Mouse (Mus musculus) midbrain, postnatal 0 days (tissue): ENCODE results near the gene Selenow. TPM values are rescaled to one million over a fixed set of nuclear protein-coding genes. Genes with fewer than 3 reads are reported as not detected.

Experiments used
- ATAC-seq: fragments of 200-750 bp; cut with Nextera tagmentation; 2 replicates; pipeline ENCODE4 v1.8.0; 2017; ENCODE audit warnings: moderate number of reproducible peaks, mild to moderate bottlenecking, moderate TSS enrichment, moderate library complexity; ENCODE audit not compliant: low FRiP score
- DNase-seq: peaks from one replicate; pipeline ENCODE4 v3.0.0-alpha.2; 2015; ENCODE audit warnings: low spot score
- H3K27ac ChIP-seq: fragments of 300-500 bp; sonication (generic); 2 replicates; pipeline ENCODE4 v1.5.1; 2014; ENCODE audit warnings: low read depth, mild to moderate bottlenecking, low read length, mixed read lengths
- H3K27me3 ChIP-seq: fragments of 300-500 bp; sonication (generic); 2 replicates; pipeline ENCODE4 v1.6.1; 2014; ENCODE audit warnings: low read length, control low read depth, mixed read lengths; ENCODE audit not compliant: insufficient read depth
- H3K36me3 ChIP-seq: fragments of 300-500 bp; sonication (generic); 2 replicates; pipeline ENCODE4 v1.6.1; 2014; ENCODE audit warnings: low read length, control low read depth, mixed read lengths; ENCODE audit not compliant: insufficient read depth
- H3K4me1 ChIP-seq: fragments of 300-500 bp; sonication (generic); 2 replicates; pipeline ENCODE4 v1.6.1; 2014; ENCODE audit warnings: mild to moderate bottlenecking, control low read depth, antibody characterized with exemption, low read length, mixed read lengths; ENCODE audit not compliant: insufficient read depth
- H3K4me2 ChIP-seq: fragments of 300-500 bp; sonication (generic); 2 replicates; pipeline ENCODE4 v1.6.1; 2014; ENCODE audit warnings: low read depth, mild to moderate bottlenecking, low read length, mixed read lengths; ENCODE audit not compliant: poor library complexity, severe bottlenecking
- H3K4me3 ChIP-seq: fragments of 300-500 bp; sonication (generic); 2 replicates; pipeline ENCODE4 v1.5.1; 2014; ENCODE audit warnings: low read depth, mild to moderate bottlenecking, low read length, moderate library complexity
- H3K9ac ChIP-seq: fragments of 300-500 bp; sonication (generic); replicated peaks from 2 replicates; pipeline ENCODE4 v1.6.1; 2014; ENCODE audit warnings: mild to moderate bottlenecking, low read length, moderate library complexity, mixed read lengths; ENCODE audit not compliant: poor library complexity, severe bottlenecking
- H3K9me3 ChIP-seq: fragments of 300-500 bp; sonication (generic); 2 replicates; pipeline ENCODE4 v1.6.1; 2016; ENCODE audit warnings: low read length, control low read depth
- CTCF ChIP-seq: IDR thresholded peaks from 2 replicates; pipeline ENCODE4 v1.5.1; 2016; ENCODE audit warnings: antibody characterized with exemption, mild to moderate bottlenecking
- WGBS: fragments of 180-500 bp; shearing (Covaris S2); extraction: QIAGEN DNeasy Blood & Tissue Kit; methylation state at CpG from one replicate; pipeline ENCODE4 v1.1.7; 2014; 5-methylcytosine and 5-hydroxymethylcytosine counted together
- polyA plus RNA-seq: library from polyadenylated mRNA; unstranded; fragments of >200 nt; fragmentation: Nextera tagmentation; extraction: Ambion mirVana; gene quantifications from 2 replicates; pipeline ENCODE4 v1.2.1, GENCODE M21; 2015
- total RNA-seq: library from RNA; depleted of rRNA; stranded (reverse); fragments of >200 nt; gene quantifications from 2 replicates; pipeline ENCODE4 v1.2.3, GENCODE M21; 2014

The Selenow gene
- total and polyA plus RNA-seq, 2 experiments from 2014 or later = 718 to 2,106 TPM

- DNase-seq (no peak), ATAC-seq (no peak)
- no peak overlapping the region for H3K4me3 ChIP-seq
- no peak overlapping the region for H3K9ac ChIP-seq
- 97% methylated on average over 3 of the region's 3 CpGs for WGBS
- TF ChIP-seq CTCF = no peak
- no peaks in the 10 kb centered on the region for H3K27me3 ChIP-seq
- H3K27ac ChIP-seq = no peak overlapping the region
- H3K36me3 ChIP-seq = peaks cover 60% of the 10 kb centered on the region
- H3K4me1 ChIP-seq = no peaks in the 10 kb centered on the region
- no peaks in the 10 kb centered on the region for H3K9me3 ChIP-seq
- no peak overlapping the region for H3K4me2 ChIP-seq
Measured at GRCm38 (mm10) chr7:15938621-15939020, 16.4 kb upstream of the Selenow start.

GRCm38 (mm10) chr7:15937491-15937890 lies 15.3 kb upstream of the Selenow start:
- DNase-seq (no peak), ATAC-seq (no peak)
- Histone ChIP-seq H3K4me3 (no peak overlapping the region), H3K4me2 (no peak overlapping the region), H3K36me3 (peaks cover 56% of the 10 kb centered on the region), H3K9me3 (no peaks in the 10 kb centered on the region), H3K27ac (no peak overlapping the region), H3K4me1 (no peaks in the 10 kb centered on the region), H3K27me3 (no peaks in the 10 kb centered on the region), H3K9ac (no peak overlapping the region)
- 89% methylated on average over 5 of the region's 5 CpGs for WGBS
- TF ChIP-seq CTCF = no peak

GRCm38 (mm10) chr7:15933437-15934359 lies 11.5 kb upstream of the Selenow start:
- WGBS = 64% methylated on average over 16 of the region's 16 CpGs
- H3K27ac ChIP-seq = no peak overlapping the region
- no peaks in the 10 kb centered on the region for H3K27me3 ChIP-seq
- no peak for DNase-seq
- H3K9ac ChIP-seq = no peak overlapping the region
- no peaks in the 10 kb centered on the region for H3K9me3 ChIP-seq
- H3K4me2 ChIP-seq = no peak overlapping the region
- no peaks in the 10 kb centered on the region for H3K4me1 ChIP-seq
- ATAC-seq = no peak
- H3K36me3 ChIP-seq = peaks cover 19% of the 10 kb centered on the region
- TF ChIP-seq CTCF = no peak
- no peak overlapping the region for H3K4me3 ChIP-seq

GRCm38 (mm10) chr7:15931635-15932034 lies 9.4 kb upstream of the Selenow start:
- H3K36me3 ChIP-seq = peaks cover under 1% of the 10 kb centered on the region; the same call in 1 of the 2 replicates
- H3K27me3 ChIP-seq = no peaks in the 10 kb centered on the region
- H3K4me2 ChIP-seq = no peak overlapping the region
- no peak overlapping the region for H3K9ac ChIP-seq
- DNase-seq = no peak
- H3K4me3 ChIP-seq = no peak overlapping the region
- no peaks in the 10 kb centered on the region for H3K9me3 ChIP-seq
- H3K27ac ChIP-seq = no peak overlapping the region
- no peaks in the 10 kb centered on the region for H3K4me1 ChIP-seq
- WGBS = 84% methylated on average over 3 of the region's 3 CpGs
- ATAC-seq = no peak
- no peak for TF ChIP-seq CTCF

GRCm38 (mm10) chr7:15930543-15930942 lies 8.3 kb upstream of the Selenow start:
- no peaks in the 10 kb centered on the region for H3K4me1 ChIP-seq
- DNase-seq = no peak
- H3K27ac ChIP-seq = no peak overlapping the region
- ATAC-seq = no peak
- H3K9me3 ChIP-seq = no peaks in the 10 kb centered on the region
- H3K4me3 ChIP-seq = no peak overlapping the region
- H3K36me3 ChIP-seq = no peaks in the 10 kb centered on the region
- H3K4me2 ChIP-seq = no peak overlapping the region
- no peak overlapping the region for H3K9ac ChIP-seq
- WGBS = 62% methylated on average over 2 of the region's 2 CpGs
- no peaks in the 10 kb centered on the region for H3K27me3 ChIP-seq
- peak; percentile 26 for TF ChIP-seq CTCF

- Histone ChIP-seq H3K4me2 (no peak overlapping the region), H3K4me3 (no peak overlapping the region), H3K9ac (no peak overlapping the region), H3K4me1 (no peaks in the 10 kb centered on the region), H3K9me3 (no peaks in the 10 kb centered on the region), H3K27me3 (no peaks in the 10 kb centered on the region), H3K36me3 (no peaks in the 10 kb centered on the region), H3K27ac (no peak overlapping the region)
- WGBS = 45% methylated on average over 4 of the region's 4 CpGs
- peak; percentile 58 for TF ChIP-seq CTCF
- ATAC-seq (no peak), DNase-seq (no peak)
Measured at GRCm38 (mm10) chr7:15929910-15930309, 7.7 kb upstream of the Selenow start.
